Mouse (Mus musculus) induced T-regulatory cell, adult 2 months (primary cell): ENCODE data around the gene Pja2.
A peak's percentile ranks its signal among the peaks of the same experiment; 100 is the strongest.
"Not testable (repeated sequence)": the region's sequence is repeated elsewhere in the genome, so short reads cannot be mapped to it uniquely, and the experiment has no call there.

Experiments
- DNase-seq: peaks from one replicate; pipeline ENCODE4 v3.0.0-alpha.2; 2012; ENCODE audit warnings: low read depth

The Pja2 gene

GRCm38 (mm10) chr17:64331898-64332769 lies at the start of gene Pja2:
Gene Pja2, minus strand, starts transcription at chr17:64331916.
- peak; percentile 98 for DNase-seq

- peak; percentile 57 for DNase-seq
Observed at GRCm38 (mm10) chr17:64375327-64375726, 43.6 kb upstream of the Pja2 start.

GRCm38 (mm10) chr17:64363694-64364093 lies 32.0 kb upstream of the Pja2 start:
- DNase-seq, result no peak

GRCm38 (mm10) chr17:64362570-64362969 lies 30.9 kb upstream of the Pja2 start:
- DNase-seq, result no peak

- DNase-seq, result no peak
Observed at GRCm38 (mm10) chr17:64361911-64362425, 30.3 kb upstream of the Pja2 start.

- DNase-seq, result no peak
Observed at GRCm38 (mm10) chr17:64353940-64354339, 22.2 kb upstream of the Pja2 start.

GRCm38 (mm10) chr17:64346135-64346534 lies 14.4 kb upstream of the Pja2 start:
- DNase-seq, result no peak

GRCm38 (mm10) chr17:64344576-64345172 lies 13.0 kb upstream of the Pja2 start:
- no peak for DNase-seq

- peak; percentile 6 for DNase-seq
Observed at GRCm38 (mm10) chr17:64341698-64342097, 10.0 kb upstream of the Pja2 start.

- DNase-seq, result no peak
Observed at GRCm38 (mm10) chr17:64339752-64340151, 8.0 kb upstream of the Pja2 start.

GRCm38 (mm10) chr17:64337220-64337619 lies 5.5 kb upstream of the Pja2 start:
- no peak for DNase-seq

- DNase-seq, result peak; percentile 14
Observed at GRCm38 (mm10) chr17:64333956-64334355, 2.2 kb upstream of the Pja2 start.

- peak; percentile 73 for DNase-seq
Observed at GRCm38 (mm10) chr17:64332770-64333096, 1.0 kb upstream of the Pja2 start.

GRCm38 (mm10) chr17:64331291-64331897 lies 322 bp downstream of the Pja2 start:
- no peak for DNase-seq

- DNase-seq, result no peak
Observed at GRCm38 (mm10) chr17:64330885-64331284, 831 bp downstream of the Pja2 start.

- DNase-seq, result no peak
Observed at GRCm38 (mm10) chr17:64324556-64324955, 7.2 kb downstream of the Pja2 start.

GRCm38 (mm10) chr17:64315428-64315827 lies 16.3 kb downstream of the Pja2 start:
- no peak for DNase-seq

GRCm38 (mm10) chr17:64314523-64314922 lies 17.2 kb downstream of the Pja2 start:
- not testable (repeated sequence) for DNase-seq

GRCm38 (mm10) chr17:64297628-64298027 lies 34.1 kb downstream of the Pja2 start:
- DNase-seq, result no peak

GRCm38 (mm10) chr17:64292740-64293139 lies 39.0 kb downstream of the Pja2 start:
- DNase-seq, result no peak

- no peak for DNase-seq
Observed at GRCm38 (mm10) chr17:64289684-64290083, 42.0 kb downstream of the Pja2 start.

- DNase-seq, result no peak
Observed at GRCm38 (mm10) chr17:64288000-64288399, 43.7 kb downstream of the Pja2 start.

- no peak for DNase-seq
Observed at GRCm38 (mm10) chr17:64286836-64287235, 44.9 kb downstream of the Pja2 start.
